Mouse (Mus musculus): ENCODE results near the gene Ugt1a10. TPM values are rescaled to one million over a fixed set of nuclear protein-coding genes. Genes with fewer than 3 reads are reported as not detected.
"Not testable (repeated sequence)": the region's sequence is repeated elsewhere in the genome, so short reads cannot be mapped to it uniquely, and the experiment has no call there.

Gene Ugt1a10
- polyA plus RNA-seq, 2 experiments from 2014 or later = not detected

DNA sequence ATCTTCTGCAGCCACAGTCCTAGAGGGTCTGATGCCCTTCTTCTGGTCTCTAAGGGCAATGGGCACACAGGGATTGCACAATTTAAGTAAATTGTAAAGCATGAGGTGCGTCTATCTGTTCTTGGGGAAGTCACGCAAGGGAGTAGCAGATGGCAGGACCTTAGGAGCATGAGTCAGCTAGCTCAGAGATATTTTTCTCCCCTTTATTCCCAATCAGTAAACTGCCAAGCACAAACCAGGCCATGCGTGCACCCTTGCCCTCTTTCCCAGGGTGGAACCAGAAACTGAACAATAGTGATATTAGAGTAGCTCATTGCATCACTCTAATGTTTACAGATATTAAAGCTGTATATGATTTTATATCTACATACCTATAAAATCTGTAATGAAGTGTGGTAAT lies 43.4 kb downstream of the Ugt1a10 start:
- ATAC-seq = not testable (repeated sequence)

GRCm38 (mm10) chr1:88099691-88100090 lies 44.5 kb downstream of the Ugt1a10 start:
- not testable (repeated sequence) for ATAC-seq

DNA sequence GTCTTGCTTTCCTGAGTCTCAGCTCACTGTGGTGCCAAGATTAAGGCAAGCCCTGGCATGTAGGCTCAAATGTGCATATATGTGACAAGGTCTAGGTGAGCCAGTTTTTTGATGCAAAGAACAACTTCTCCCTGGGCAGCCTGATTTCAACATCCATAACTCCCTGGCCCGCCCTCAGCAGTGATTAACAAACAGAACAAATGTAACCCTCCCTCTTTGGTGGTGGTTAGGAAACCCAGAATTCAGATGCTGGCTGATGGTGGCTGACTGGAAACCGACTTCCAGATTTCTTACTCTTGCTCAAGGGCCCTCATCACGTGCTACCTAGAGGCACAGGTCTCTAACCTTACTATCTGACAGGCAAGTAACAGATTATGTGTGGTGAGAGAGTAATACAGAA lies 47.8 kb downstream of the Ugt1a10 start, which contains the start of gene Ugt1a6b:
Gene Ugt1a6b (plus strand): TSS at position 234 of the 400 bp plus-strand sequence.
- ATAC-seq = not testable (repeated sequence)

GRCm38 (mm10) chr1:88103697-88104468 lies 48.7 kb downstream of the Ugt1a10 start:
- ATAC-seq = not testable (repeated sequence)

GRCm38 (mm10) chr1:88104667-88105430 lies 49.7 kb downstream of the Ugt1a10 start:
- ATAC-seq = no peak

DNA sequence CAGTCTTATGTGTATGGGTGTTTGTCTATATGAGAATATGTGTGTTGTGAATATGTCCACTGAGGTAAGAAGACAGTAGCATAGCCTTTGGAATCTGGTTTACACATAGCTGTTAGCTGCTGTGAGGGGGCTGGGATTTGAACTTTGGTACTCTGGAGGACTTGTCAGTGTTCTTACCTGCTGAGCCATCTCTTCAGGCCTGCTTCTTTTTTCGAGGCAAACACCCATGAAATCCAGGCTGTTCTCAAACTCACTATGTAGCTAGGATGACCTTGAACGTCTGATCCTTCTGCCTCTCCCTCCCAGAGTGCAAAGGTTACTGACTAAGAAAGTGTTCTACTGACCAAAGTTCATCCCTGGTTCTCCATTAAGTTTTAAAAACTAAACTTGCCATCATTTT lies 50.5 kb downstream of the Ugt1a10 start:
- ATAC-seq = no peak

DNA sequence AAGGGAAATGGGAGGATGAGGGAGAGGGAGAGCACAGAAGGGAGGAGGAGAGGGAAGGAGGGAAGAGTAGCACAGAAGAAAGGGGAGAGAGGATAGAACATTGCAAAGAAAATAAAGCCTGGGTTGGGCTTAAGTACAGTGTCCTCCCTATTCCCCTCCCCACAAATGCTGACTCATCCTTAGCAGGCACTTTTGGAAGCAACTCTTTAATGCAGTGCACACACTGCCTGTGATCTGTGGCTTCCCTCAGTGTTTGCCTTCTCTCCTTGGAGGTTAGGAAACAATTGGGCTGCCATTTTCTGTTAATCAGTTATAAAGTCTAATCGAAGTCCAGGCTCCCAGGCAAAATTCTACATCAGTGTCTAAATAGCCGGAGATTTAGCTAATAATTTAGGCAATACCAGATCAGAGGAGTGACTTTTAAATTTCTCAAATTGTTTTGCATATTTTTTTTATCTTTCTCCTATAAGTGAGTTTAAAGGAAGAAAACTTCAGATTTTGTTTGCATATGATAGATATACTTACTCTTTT lies 53.9 kb downstream of the Ugt1a10 start:
- ATAC-seq = not testable (repeated sequence)

DNA sequence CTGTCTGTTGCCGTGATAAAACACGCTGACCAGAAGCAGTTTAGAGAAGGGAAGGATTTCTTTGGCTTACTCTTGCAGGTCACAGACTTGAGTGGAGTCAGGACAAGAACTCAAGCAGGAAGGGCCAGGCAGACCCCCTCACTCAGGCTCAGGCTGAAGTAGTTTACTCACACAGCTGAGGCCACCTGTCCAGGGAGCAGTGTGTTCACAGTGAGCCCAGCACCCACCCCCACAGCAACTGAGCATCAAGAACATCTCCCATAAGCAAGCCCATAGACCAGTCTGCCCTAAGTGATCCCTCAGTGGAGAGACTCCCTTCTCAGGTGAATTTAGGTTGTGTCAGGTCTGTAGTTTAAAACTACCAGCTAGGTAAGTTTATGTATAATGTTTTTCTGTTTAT lies 54.4 kb downstream of the Ugt1a10 start:
- ATAC-seq = not testable (repeated sequence)

- not testable (repeated sequence) for ATAC-seq
Observed at GRCm38 (mm10) chr1:88112769-88113168, 57.6 kb downstream of the Ugt1a10 start.

GRCm38 (mm10) chr1:88120550-88120949 lies 65.4 kb downstream of the Ugt1a10 start:
- ATAC-seq = not testable (repeated sequence)

DNA sequence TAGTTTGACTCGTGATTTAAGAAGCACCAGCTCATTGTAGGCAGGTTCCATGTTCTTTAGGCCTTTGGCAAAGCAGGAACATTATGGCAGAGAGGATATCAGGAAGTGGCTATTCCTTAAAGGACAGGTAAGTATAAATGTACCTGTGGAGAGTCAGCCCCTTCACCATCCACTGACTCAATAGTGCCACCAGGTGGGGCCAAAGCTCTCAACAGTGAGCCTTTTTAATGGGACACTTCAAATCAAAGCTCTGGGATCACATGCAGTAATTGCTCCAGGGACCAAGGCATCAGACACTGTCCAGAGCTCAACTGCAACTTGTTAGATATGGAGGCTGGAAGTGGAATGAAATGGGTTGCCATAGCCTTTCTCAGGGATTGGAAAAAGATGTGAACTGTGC lies 66.3 kb downstream of the Ugt1a10 start:
- not testable (repeated sequence) for ATAC-seq

DNA sequence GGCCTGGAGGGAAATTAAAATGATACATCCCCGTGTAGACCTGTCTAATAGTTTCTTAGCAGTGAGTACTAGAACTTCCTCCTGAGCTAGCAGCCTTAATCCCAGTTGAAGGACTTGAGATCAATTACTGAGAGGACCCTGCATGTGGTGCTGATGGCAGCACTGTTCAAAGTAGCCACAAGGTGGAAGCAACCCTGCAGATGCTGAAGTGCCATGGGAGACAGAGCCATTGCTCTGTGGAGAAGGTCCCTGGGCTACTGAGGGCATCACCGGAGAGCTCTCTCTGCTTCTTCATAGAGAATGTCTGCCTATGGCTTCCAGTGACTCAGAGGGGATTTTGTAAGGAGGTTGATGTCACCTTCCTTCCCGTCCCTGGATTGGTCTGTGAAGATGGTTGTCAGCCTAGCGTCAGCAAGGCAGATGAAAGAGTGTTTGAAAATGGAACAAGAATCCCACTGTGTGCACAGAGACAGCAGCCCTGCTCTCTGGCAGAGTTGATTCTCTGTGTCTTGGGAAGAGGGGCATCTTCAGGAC lies 70.7 kb downstream of the Ugt1a10 start:
- not testable (repeated sequence) for ATAC-seq

- not testable (repeated sequence) for ATAC-seq
Observed at GRCm38 (mm10) chr1:88129091-88129490, 73.9 kb downstream of the Ugt1a10 start.

DNA sequence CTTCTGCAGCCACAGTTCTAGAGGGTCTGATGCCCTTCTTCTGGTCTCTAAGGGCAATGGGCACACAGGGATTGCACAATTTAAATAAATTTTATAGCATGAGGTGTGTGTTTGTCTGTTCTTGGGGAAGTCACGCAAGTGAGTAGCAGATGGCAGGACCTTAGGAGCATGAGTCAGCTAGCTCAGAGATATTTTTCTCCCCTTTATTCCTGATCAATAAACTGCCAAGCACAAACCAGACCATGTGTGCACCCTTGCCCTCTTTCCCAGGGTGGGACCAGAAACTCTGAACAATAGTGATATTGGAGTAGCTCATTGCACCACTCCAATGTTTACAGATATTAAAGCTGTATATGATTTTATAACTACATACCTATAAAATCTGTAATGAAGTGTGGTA lies 75.0 kb downstream of the Ugt1a10 start:
- ATAC-seq = not testable (repeated sequence)

DNA sequence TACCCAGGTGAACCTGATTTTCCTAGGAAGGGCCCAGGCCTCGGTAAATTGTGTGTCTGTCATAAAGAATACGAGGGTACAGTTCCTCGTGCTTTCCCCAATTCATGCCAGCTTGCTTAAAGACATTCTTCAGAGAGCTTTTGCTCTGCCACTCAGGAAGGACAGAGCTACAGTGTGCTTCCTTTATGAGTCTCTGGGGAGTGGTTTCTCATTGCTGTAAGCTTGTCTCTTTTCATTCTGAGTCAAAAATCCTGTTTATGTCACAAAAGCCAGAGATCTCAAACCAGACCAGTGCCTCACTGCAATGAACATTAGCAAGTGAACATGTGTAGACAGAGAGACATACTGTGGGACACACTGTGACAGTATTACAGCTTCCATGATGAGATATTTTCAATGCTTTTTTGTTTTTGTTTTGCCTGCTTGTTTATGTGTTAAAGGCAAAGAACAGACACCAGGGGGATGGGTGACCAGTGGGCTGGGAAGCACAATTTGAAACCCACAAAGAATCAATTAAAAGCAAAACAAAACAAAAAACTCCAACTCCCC lies 78.8 kb downstream of the Ugt1a10 start:
- peak; percentile 29 for ATAC-seq

DNA sequence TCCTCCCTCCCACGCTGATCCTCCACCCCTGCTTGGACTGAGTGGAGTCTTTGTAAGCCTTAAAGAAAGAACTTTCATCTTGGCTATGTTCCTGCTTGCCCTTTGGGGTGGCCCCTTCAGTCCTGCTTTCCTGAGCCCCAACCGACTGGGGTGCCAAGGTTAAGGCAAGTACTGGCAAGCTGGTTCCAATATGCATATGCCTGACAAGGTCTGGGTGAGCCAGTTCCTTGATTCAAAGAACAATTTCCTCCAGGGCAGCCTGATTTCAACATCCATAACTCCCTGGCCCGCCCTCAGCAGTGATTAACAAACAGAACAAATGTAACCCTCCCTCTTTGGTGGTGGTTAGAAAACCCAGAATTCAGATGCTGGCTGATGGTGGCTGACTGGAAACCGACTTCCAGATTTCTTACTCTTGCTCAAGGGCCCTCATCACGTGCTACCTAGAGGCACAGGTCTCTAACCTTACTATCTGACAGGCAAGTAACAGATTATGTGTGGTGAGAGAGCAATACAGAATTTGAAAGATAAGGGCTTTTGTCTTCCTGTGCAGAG lies 79.3 kb downstream of the Ugt1a10 start, which contains the start of gene Ugt1a6a:
Gene Ugt1a6a (plus strand): TSS at position 353 of the 555 bp plus-strand sequence.
- ATAC-seq = not testable (repeated sequence)

DNA sequence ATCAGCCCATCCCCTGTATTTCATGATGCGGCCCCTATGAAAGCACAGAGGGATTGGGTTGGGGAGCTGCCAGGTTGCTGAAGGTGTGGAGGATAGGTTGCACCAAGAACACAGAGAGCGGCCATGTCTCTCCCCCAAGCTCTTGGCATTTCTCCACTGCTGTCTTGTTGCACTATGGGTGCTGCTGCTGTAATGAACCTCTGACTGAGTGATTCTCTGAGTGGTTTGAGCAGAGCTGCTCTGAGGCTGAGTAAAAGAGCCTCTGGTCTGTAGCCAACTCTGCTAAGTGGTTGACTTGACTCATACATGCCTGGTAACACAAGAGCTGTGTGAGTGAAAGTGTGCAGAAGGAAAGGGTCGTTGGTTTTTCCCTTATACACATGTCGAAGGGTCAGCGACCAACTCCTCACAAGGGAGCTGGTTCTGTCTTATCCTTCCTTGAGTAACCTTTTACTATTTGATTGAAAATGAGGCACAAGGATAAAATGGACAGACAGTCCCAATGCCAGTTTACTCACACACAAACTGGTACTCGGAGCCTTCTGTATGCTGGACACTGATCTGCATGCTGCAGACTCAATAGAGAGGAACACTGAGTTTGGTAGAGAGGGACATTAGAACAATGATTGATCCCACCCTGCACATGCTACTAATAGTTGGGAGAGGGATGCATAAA lies 80.2 kb downstream of the Ugt1a10 start:
- ATAC-seq = not testable (repeated sequence)

DNA sequence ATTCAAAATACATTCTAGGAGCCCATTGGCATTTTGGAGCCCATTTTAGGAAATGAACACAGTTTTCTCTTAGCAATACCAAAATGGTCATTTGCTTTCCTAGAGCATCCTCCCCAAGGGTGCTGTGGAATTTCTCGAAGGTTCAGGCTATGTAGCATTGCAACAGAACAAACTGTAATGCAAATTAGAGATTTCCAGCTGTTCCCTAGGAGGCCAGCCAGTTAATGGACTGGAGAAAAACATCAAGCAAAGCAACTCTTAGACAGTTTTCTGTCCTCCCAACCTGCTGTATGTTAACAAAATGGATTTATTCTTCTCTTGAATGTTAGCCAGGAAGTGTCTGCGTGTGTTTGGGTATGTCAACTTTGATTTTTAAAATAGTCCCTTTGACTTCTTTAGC lies 81.5 kb downstream of the Ugt1a10 start:
- no peak for ATAC-seq

DNA sequence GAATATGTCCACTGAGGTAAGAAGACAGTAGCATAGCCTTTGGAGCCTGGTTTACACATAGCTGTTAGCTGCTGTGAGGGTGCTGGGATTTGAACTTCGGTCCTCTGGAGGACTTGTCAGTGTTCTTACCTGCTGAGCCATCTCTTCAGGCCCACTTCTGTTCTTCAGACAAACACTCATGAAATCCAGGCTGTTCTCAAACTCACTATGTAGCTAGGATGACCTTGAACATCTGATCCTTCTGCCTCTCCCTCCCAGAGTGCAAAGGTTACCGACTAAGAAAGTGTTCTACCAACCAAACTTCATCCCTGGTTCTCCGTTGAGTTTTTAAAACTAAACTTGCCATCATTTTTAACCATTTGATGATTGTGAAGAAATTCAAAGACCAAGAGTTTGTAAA lies 82.1 kb downstream of the Ugt1a10 start:
- ATAC-seq = no peak

GRCm38 (mm10) chr1:88138145-88138544 lies 83.0 kb downstream of the Ugt1a10 start:
- ATAC-seq = no peak

DNA sequence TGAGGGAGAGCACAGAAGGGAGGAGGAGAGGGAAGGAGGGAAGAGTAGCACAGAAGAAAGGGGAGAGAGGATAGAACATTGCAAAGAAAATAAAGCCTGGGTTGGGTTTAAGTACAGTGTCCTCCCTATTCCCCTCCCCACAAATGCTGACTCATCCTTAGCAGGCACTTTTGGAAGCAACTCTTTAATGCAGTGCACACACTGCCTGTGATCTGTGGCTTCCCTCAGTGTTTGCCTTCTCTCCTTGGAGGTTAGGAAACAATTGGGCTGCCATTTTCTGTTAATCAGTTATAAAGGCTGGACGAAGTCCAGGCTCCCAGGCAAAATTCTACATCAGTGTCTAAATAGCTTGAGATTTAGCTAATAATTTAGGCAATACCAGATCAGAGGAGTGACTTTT lies 85.3 kb downstream of the Ugt1a10 start:
- ATAC-seq = not testable (repeated sequence)
